Mouse (Mus musculus): ENCODE data around the gene Poldip2. TPM values are rescaled to one million over a fixed set of nuclear protein-coding genes. Genes with fewer than 3 reads are reported as not detected.
A peak's percentile ranks its signal among the peaks of the same experiment; 100 is the strongest.

The Poldip2 gene
- polyA plus RNA-seq, 1 experiment from 2014 or later = 161 TPM

GRCm38 (mm10) chr11:78505430-78505829 is 6.6 kb upstream of the Poldip2 start:
- no peak overlapping the region for H3K9ac ChIP-seq
- H3K36me3 ChIP-seq (replicated peaks) = peaks cover 46% of the 10 kb centered on the region
- no peaks in the 10 kb centered on the region for H3K4me1 ChIP-seq
- WGBS = 81% methylated on average over 3 of the region's 3 CpGs
- H3K27me3 ChIP-seq = 0 out of 2 replicates have a peak, but pooled peaks cover 9% of the 10 kb centered on the region
- no peaks in the 10 kb centered on the region for H3K9me3 ChIP-seq
- no peak overlapping the region for H3K27ac ChIP-seq
- no peak for ATAC-seq (ENCODE audit: low FRiP score)
- no peak overlapping the region for H3K4me3 ChIP-seq (replicated peaks)
- no peak overlapping the region for H3K4me2 ChIP-seq

GRCm38 (mm10) chr11:78509148-78509547 is 2.8 kb upstream of the Poldip2 start:
- no peak overlapping the region for H3K4me3 ChIP-seq (replicated peaks)
- no peak overlapping the region for H3K27ac ChIP-seq
- no peaks in the 10 kb centered on the region for H3K9me3 ChIP-seq
- peaks cover 46% of the 10 kb centered on the region for H3K36me3 ChIP-seq (replicated peaks)
- H3K9ac ChIP-seq = no peak overlapping the region
- H3K27me3 ChIP-seq = no peaks in the 10 kb centered on the region
- 77% methylated on average over 5 of the region's 5 CpGs for WGBS
- peaks cover 17% of the 10 kb centered on the region for H3K4me1 ChIP-seq
- no peak for ATAC-seq (ENCODE audit: low FRiP score)
- no peak overlapping the region for H3K4me2 ChIP-seq

- Histone ChIP-seq H3K4me1 (peaks cover 17% of the 10 kb centered on the region), H3K36me3 (replicated peaks) (peaks cover 46% of the 10 kb centered on the region), H3K27ac (no peak overlapping the region)
Observed at GRCm38 (mm10) chr11:78513106-78513790, 1.3 kb downstream of the Poldip2 start.

GRCm38 (mm10) chr11:78515549-78516325 is 3.7 kb downstream of the Poldip2 start:
- 64% methylated on average over 2 of the region's 2 CpGs for WGBS

More at GRCm38 (mm10) chr11:78513106-78513790, 1.3 kb downstream of the Poldip2 start:
- no peaks in the 10 kb centered on the region for H3K9me3 ChIP-seq
- H3K4me3 ChIP-seq (replicated peaks) = peak overlapping the region; percentile 84
- no peaks in the 10 kb centered on the region for H3K27me3 ChIP-seq
- peak overlapping the region; percentile 81 for H3K4me2 ChIP-seq
- 82% methylated on average over 3 of the region's 3 CpGs for WGBS
- ATAC-seq (ENCODE audit: low FRiP score) = no peak
- H3K9ac ChIP-seq = peak overlapping the region; percentile 91

GRCm38 (mm10) chr11:78518931-78519330 is 6.9 kb downstream of the Poldip2 start:
- no peak overlapping the region for H3K9ac ChIP-seq
- H3K27me3 ChIP-seq = no peaks in the 10 kb centered on the region
- no peak overlapping the region for H3K27ac ChIP-seq
- no peak overlapping the region for H3K4me2 ChIP-seq
- no peaks in the 10 kb centered on the region for H3K4me1 ChIP-seq
- H3K4me3 ChIP-seq (replicated peaks) = no peak overlapping the region
- peaks cover 91% of the 10 kb centered on the region for H3K36me3 ChIP-seq (replicated peaks)
- ATAC-seq (ENCODE audit: low FRiP score) = no peak
- no peaks in the 10 kb centered on the region for H3K9me3 ChIP-seq
- 89% methylated on average over 10 of the region's 10 CpGs for WGBS

More at GRCm38 (mm10) chr11:78515549-78516325, 3.7 kb downstream of the Poldip2 start:
- H3K9ac ChIP-seq = no peak overlapping the region
- no peak overlapping the region for H3K4me2 ChIP-seq
- H3K27ac ChIP-seq = no peak overlapping the region
- H3K27me3 ChIP-seq = no peaks in the 10 kb centered on the region
- peaks cover 59% of the 10 kb centered on the region for H3K36me3 ChIP-seq (replicated peaks)
- ATAC-seq (ENCODE audit: low FRiP score) = no peak
- H3K9me3 ChIP-seq = no peaks in the 10 kb centered on the region
- H3K4me3 ChIP-seq (replicated peaks) = no peak overlapping the region
- H3K4me1 ChIP-seq = peaks cover 17% of the 10 kb centered on the region

- Histone ChIP-seq H3K9me3 (no peaks in the 10 kb centered on the region), H3K4me1 (no peaks in the 10 kb centered on the region), H3K27ac (no peak overlapping the region), H3K4me2 (no peak overlapping the region), H3K9ac (no peak overlapping the region), H3K4me3 (replicated peaks) (no peak overlapping the region), H3K27me3 (no peaks in the 10 kb centered on the region), H3K36me3 (replicated peaks) (peaks cover 93% of the 10 kb centered on the region)
- ATAC-seq (ENCODE audit: low FRiP score) = no peak
- 92% methylated on average over 3 of the region's 3 CpGs for WGBS
Observed at GRCm38 (mm10) chr11:78521880-78522279, 9.9 kb downstream of the Poldip2 start.

GRCm38 (mm10) chr11:78522481-78522997 is 10.5 kb downstream of the Poldip2 start:
- Histone ChIP-seq H3K4me2 (no peak overlapping the region), H3K4me1 (no peaks in the 10 kb centered on the region), H3K9ac (no peak overlapping the region), H3K27ac (no peak overlapping the region), H3K4me3 (replicated peaks) (no peak overlapping the region), H3K36me3 (replicated peaks) (peaks cover 97% of the 10 kb centered on the region), H3K9me3 (no peaks in the 10 kb centered on the region), H3K27me3 (no peaks in the 10 kb centered on the region)
- WGBS = 97% methylated on average over 1 of the region's 1 CpGs
- no peak for ATAC-seq (ENCODE audit: low FRiP score)

GRCm38 (mm10) chr11:78523241-78523955 is 11.4 kb downstream of the Poldip2 start:
- Histone ChIP-seq H3K4me1 (no peaks in the 10 kb centered on the region), H3K27me3 (no peaks in the 10 kb centered on the region), H3K9me3 (no peaks in the 10 kb centered on the region), H3K36me3 (replicated peaks) (peaks cover 97% of the 10 kb centered on the region), H3K4me3 (replicated peaks) (no peak overlapping the region), H3K9ac (no peak overlapping the region), H3K27ac (no peak overlapping the region), H3K4me2 (no peak overlapping the region)
- WGBS = 84% methylated on average over 9 of the region's 9 CpGs
- ATAC-seq (ENCODE audit: low FRiP score) = no peak

GRCm38 (mm10) chr11:78524838-78525237 is 12.8 kb downstream of the Poldip2 start:
- Histone ChIP-seq H3K36me3 (replicated peaks) (peaks cover 98% of the 10 kb centered on the region), H3K9ac (no peak overlapping the region)

GRCm38 (mm10) chr11:78528714-78529113 is 16.7 kb downstream of the Poldip2 start:
- H3K27ac ChIP-seq = no peak overlapping the region
- H3K36me3 ChIP-seq (replicated peaks) = peaks cover 73% of the 10 kb centered on the region
- H3K27me3 ChIP-seq = no peaks in the 10 kb centered on the region
- H3K9me3 ChIP-seq = no peaks in the 10 kb centered on the region
- H3K4me1 ChIP-seq = no peaks in the 10 kb centered on the region
- no peak overlapping the region for H3K9ac ChIP-seq
- 88% methylated on average over 9 of the region's 9 CpGs for WGBS
- no peak overlapping the region for H3K4me2 ChIP-seq
- ATAC-seq (ENCODE audit: low FRiP score) = no peak
- no peak overlapping the region for H3K4me3 ChIP-seq (replicated peaks)

More at GRCm38 (mm10) chr11:78524838-78525237, 12.8 kb downstream of the Poldip2 start:
- Histone ChIP-seq H3K4me2 (no peak overlapping the region), H3K4me3 (replicated peaks) (no peak overlapping the region), H3K27me3 (no peaks in the 10 kb centered on the region), H3K4me1 (no peaks in the 10 kb centered on the region), H3K27ac (no peak overlapping the region; the same call in 1 of the 2 replicates), H3K9me3 (no peaks in the 10 kb centered on the region)
- no peak for ATAC-seq (ENCODE audit: low FRiP score)
- 82% methylated on average over 2 of the region's 2 CpGs for WGBS

GRCm38 (mm10) chr11:78530001-78530400 is 18.0 kb downstream of the Poldip2 start:
- WGBS = 94% methylated on average over 12 of the region's 12 CpGs
- no peaks in the 10 kb centered on the region for H3K9me3 ChIP-seq
- no peaks in the 10 kb centered on the region for H3K27me3 ChIP-seq
- H3K9ac ChIP-seq = no peak overlapping the region
- H3K27ac ChIP-seq = no peak overlapping the region
- H3K36me3 ChIP-seq (replicated peaks) = peaks cover 61% of the 10 kb centered on the region
- no peak overlapping the region for H3K4me3 ChIP-seq (replicated peaks)
- H3K4me1 ChIP-seq = peaks cover 7% of the 10 kb centered on the region
- ATAC-seq (ENCODE audit: low FRiP score) = no peak
- no peak overlapping the region for H3K4me2 ChIP-seq

- H3K27ac ChIP-seq = no peak overlapping the region
- H3K9ac ChIP-seq = no peak overlapping the region
- no peaks in the 10 kb centered on the region for H3K27me3 ChIP-seq
- WGBS = 87% methylated on average over 6 of the region's 6 CpGs
- no peak overlapping the region for H3K4me2 ChIP-seq
- H3K9me3 ChIP-seq = no peaks in the 10 kb centered on the region
- no peak for ATAC-seq (ENCODE audit: low FRiP score)
- peaks cover 12% of the 10 kb centered on the region for H3K4me1 ChIP-seq
- no peak overlapping the region for H3K4me3 ChIP-seq (replicated peaks)
- H3K36me3 ChIP-seq (replicated peaks) = peaks cover 51% of the 10 kb centered on the region
Observed at GRCm38 (mm10) chr11:78531046-78531445, 19.1 kb downstream of the Poldip2 start.

Data from forebrain, embryonic 12.5 days (tissue).